In the genomic region with DNA sequence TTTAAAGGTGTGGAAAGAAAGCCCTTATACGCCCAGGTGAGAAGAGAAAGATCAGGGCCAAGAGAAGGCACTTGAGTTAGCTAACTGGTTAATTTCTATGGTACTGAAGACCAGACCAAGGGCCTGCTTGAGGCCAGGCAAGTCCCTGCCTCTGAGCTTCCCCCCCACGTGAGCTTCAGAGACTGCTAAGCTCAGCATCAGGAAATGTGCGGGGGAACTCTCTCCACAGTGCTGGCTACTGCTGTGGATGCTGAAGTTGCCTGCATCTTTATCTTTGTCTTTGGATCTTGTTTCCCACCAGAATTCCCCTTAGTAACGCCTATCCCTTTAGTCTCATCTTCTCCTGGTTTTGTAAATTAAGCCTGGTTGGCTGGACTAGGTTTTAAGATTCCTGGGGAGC, we compare ENCODE assay signal across 14 mouse cellular contexts. TPM values are rescaled to one million over a fixed set of nuclear protein-coding genes. Genes with fewer than 3 reads are reported as not detected.
A peak's percentile ranks its signal among the peaks of the same experiment; 100 is the strongest.
DNase-seq lines count a peak whose midpoint lies in the region; ATAC-seq and TF ChIP-seq lines count a peak whose summit lies in the region.
"Had no signal": no experiment of that assay in that cellular context is flagged by ENCODE, and none has a peak within 500 bp of the region (broad histone marks: within the 10 kb centered on the region; RNA-seq: fewer than 3 reads in every experiment).

No protein-coding gene starts in this region.

- H3K27me3 ChIP-seq in heart, embryonic 13.5 days (replicated peaks), result no peaks in the 10 kb centered on the region
- no peaks in the 10 kb centered on the region for H3K27me3 ChIP-seq in embryonic facial prominence, embryonic 10.5 days (replicated peaks; ENCODE audit: low read depth, poor library complexity, severe bottlenecking)
- no peaks in the 10 kb centered on the region for H3K27me3 ChIP-seq in embryonic facial prominence, embryonic 15.5 days
- H3K27me3 ChIP-seq: limb, embryonic 12.5 days had no signal

- no peak overlapping the region for H3K4me3 ChIP-seq in heart, embryonic 13.5 days
- H3K4me3 ChIP-seq in left cerebral cortex, adult 2 months, result no peak overlapping the region
- no peak overlapping the region for H3K4me3 ChIP-seq in embryonic facial prominence, embryonic 10.5 days
- no peak overlapping the region for H3K4me3 ChIP-seq in embryonic facial prominence, embryonic 15.5 days (replicated peaks)
- H3K4me3 ChIP-seq: erythroblast, embryonic 14.5 days; limb, embryonic 12.5 days; myocyte had no signal

- peaks cover 54% of the 10 kb centered on the region for H3K36me3 ChIP-seq in heart, embryonic 13.5 days
- H3K36me3 ChIP-seq in embryonic facial prominence, embryonic 10.5 days (replicated peaks), result peaks cover 88% of the 10 kb centered on the region
- peaks cover 30% of the 10 kb centered on the region for H3K36me3 ChIP-seq in embryonic facial prominence, embryonic 15.5 days

- peak overlapping the region; percentile 60 for H3K9ac ChIP-seq in heart, embryonic 13.5 days
- no peak overlapping the region for H3K9ac ChIP-seq in embryonic facial prominence, embryonic 15.5 days
- H3K9ac ChIP-seq: limb, embryonic 12.5 days; liver, postnatal 0 days had no signal

- DNase-seq in heart, postnatal 10 days, result no peak
- DNase-seq in left cerebral cortex, adult 2 months (ENCODE audit: extremely low spot score in 1 of 2, low spot score in 2 of 2), result no peak
- DNase-seq in left cerebral cortex, adult 18-20 months (ENCODE audit: low spot score in 2 of 2), result no peak
- DNase-seq in embryonic facial prominence, embryonic 10.5 days (ENCODE audit: low spot score), result no peak
- DNase-seq: kidney, adult 2 months; kidney, postnatal 36 days; liver, postnatal 0 days had no signal

- no peak for ATAC-seq in heart, embryonic 13.5 days (ENCODE audit: extremely low read depth, insufficient number of reproducible peaks, low FRiP score, low TSS enrichment)
- ATAC-seq in embryonic facial prominence, embryonic 15.5 days (ENCODE audit: insufficient number of reproducible peaks, low FRiP score, low TSS enrichment, low read depth), result no peak
- ATAC-seq in granulocyte monocyte progenitor cell, adult 5-6 weeks (replicated peaks; ENCODE audit: poor library complexity, severe bottlenecking), result no peak
- ATAC-seq: CD4-positive, CD25-positive, alpha-beta regulatory T cell, adult 4 months; liver, postnatal 0 days had no signal

- H3K27ac ChIP-seq in heart, embryonic 13.5 days (replicated peaks), result peak overlapping the region; percentile 80
- H3K27ac ChIP-seq in left cerebral cortex, adult 2 months, result peak overlapping the region; percentile 95
- peak overlapping the region; percentile 48; the same call in 1 of the 2 replicates for H3K27ac ChIP-seq in embryonic facial prominence, embryonic 10.5 days (replicated peaks)
- peak overlapping the region; percentile 69 for H3K27ac ChIP-seq in embryonic facial prominence, embryonic 15.5 days (replicated peaks)
- H3K27ac ChIP-seq: limb, embryonic 12.5 days had no signal

- peaks cover 22% of the 10 kb centered on the region for H3K4me1 ChIP-seq in heart, embryonic 13.5 days
- H3K4me1 ChIP-seq in embryonic facial prominence, embryonic 10.5 days, result peaks cover 13% of the 10 kb centered on the region
- peaks cover 13% of the 10 kb centered on the region for H3K4me1 ChIP-seq in embryonic facial prominence, embryonic 15.5 days

- intact Hi-C loops in heart, postnatal 10 days (cut with DNase I), result no loop called here
- intact Hi-C loops in left cerebral cortex, adult 2 months (cut with DNase I), result no loop called here

- 54% methylated on average over 4 of the region's 4 CpGs for WGBS in heart, embryonic 13.5 days
- WGBS in embryonic facial prominence, embryonic 10.5 days, result 62% methylated on average over 4 of the region's 4 CpGs
- WGBS in embryonic facial prominence, embryonic 15.5 days, result 46% methylated on average over 4 of the region's 4 CpGs

- TF ChIP-seq CTCF in left cerebral cortex, adult 2 months (IDR thresholded peaks at IDR 0.05), result no peak

- no peak overlapping the region for H3K4me2 ChIP-seq in heart, embryonic 13.5 days
- no peak overlapping the region for H3K4me2 ChIP-seq in embryonic facial prominence, embryonic 15.5 days (replicated peaks)
- H3K4me2 ChIP-seq: limb, embryonic 12.5 days had no signal

- H3K9me3 ChIP-seq in heart, embryonic 13.5 days, result no peaks in the 10 kb centered on the region
- no peaks in the 10 kb centered on the region for H3K9me3 ChIP-seq in embryonic facial prominence, embryonic 10.5 days
- H3K9me3 ChIP-seq in embryonic facial prominence, embryonic 15.5 days (replicated peaks), result no peaks in the 10 kb centered on the region
- H3K9me3 ChIP-seq: limb, embryonic 12.5 days had no signal

RNA-seq across cellular contexts. Expression of gene Wipf2, which starts 8.0 kb away (rescaled TPM):
- 2.3 and 2.6 TPM in 2 replicates for polyA plus RNA-seq in heart, embryonic 13.5 days (2015; fragmentation: Nextera tagmentation; extraction: Ambion mirVana)
- total RNA-seq in heart, postnatal 10 days (2021), result 10 to 100 TPM; 12.4 to 13.0 TPM
- total RNA-seq in left cerebral cortex, adult 2 months (2021), result 10 to 100 TPM; 72.7 to 73.9 TPM
- 10 to 100 TPM; 73.3 to 75.5 TPM for total RNA-seq in left cerebral cortex, adult 18-20 months (2021)
- polyA plus RNA-seq in embryonic facial prominence, embryonic 10.5 days (2016; fragmentation: Nextera tagmentation; extraction: Ambion mirVana), result 5.0 and 5.4 TPM in 2 replicates
- polyA plus RNA-seq in embryonic facial prominence, embryonic 15.5 days (2015; fragmentation: Nextera tagmentation; extraction: Ambion mirVana), result 4.8 and 5.3 TPM in 2 replicates
- total RNA-seq in granulocyte monocyte progenitor cell, adult 5-6 weeks (2014; fragmentation: Nextera tagmentation), result 8.6 and 11.4 TPM in 2 replicates
- total RNA-seq in granulocyte monocyte progenitor cell, adult 5-6 weeks (2017), result 2.7 and 2.8 TPM in 2 replicates

RNA-seq across cellular contexts. Expression of gene Rapgefl1, which starts 34.8 kb away (rescaled TPM):
- polyA plus RNA-seq in heart, embryonic 13.5 days (2015; fragmentation: Nextera tagmentation; extraction: Ambion mirVana), result 0.64 and 0.98 TPM in 2 replicates
- total RNA-seq in heart, postnatal 10 days (2021), result under 1 TPM; 0.79 to 0.87 TPM
- 100 to 1,000 TPM; 144 to 153 TPM for total RNA-seq in left cerebral cortex, adult 2 months (2021)
- total RNA-seq in left cerebral cortex, adult 18-20 months (2021), result 100 to 1,000 TPM; 133 to 139 TPM
- 1.4 and 1.8 TPM in 2 replicates for polyA plus RNA-seq in embryonic facial prominence, embryonic 10.5 days (2016; fragmentation: Nextera tagmentation; extraction: Ambion mirVana)
- polyA plus RNA-seq in embryonic facial prominence, embryonic 15.5 days (2015; fragmentation: Nextera tagmentation; extraction: Ambion mirVana), result 13.0 and 13.9 TPM in 2 replicates
- 2.0 TPM in 1 of 2 replicates, not detected in the other for total RNA-seq in granulocyte monocyte progenitor cell, adult 5-6 weeks (2014; fragmentation: Nextera tagmentation)
- 0.30 TPM in 1 of 2 replicates, not detected in the other for total RNA-seq in granulocyte monocyte progenitor cell, adult 5-6 weeks (2017)
- polyA plus RNA-seq: erythroblast, embryonic 14.5 days had no signal

RNA-seq across cellular contexts. Expression of gene Cdc6, which starts 36.2 kb away (rescaled TPM):
- 21.1 and 22.9 TPM in 2 replicates for polyA plus RNA-seq in heart, embryonic 13.5 days (2015; fragmentation: Nextera tagmentation; extraction: Ambion mirVana)
- total RNA-seq in heart, postnatal 10 days (2021), result 1 to 10 TPM; 3.3 to 3.6 TPM
- total RNA-seq in left cerebral cortex, adult 2 months (2021), result under 1 TPM; 0.35 to 0.36 TPM
- under 1 TPM; 0.33 to 0.45 TPM for total RNA-seq in left cerebral cortex, adult 18-20 months (2021)
- 65.1 and 69.1 TPM in 2 replicates for polyA plus RNA-seq in embryonic facial prominence, embryonic 10.5 days (2016; fragmentation: Nextera tagmentation; extraction: Ambion mirVana)
- polyA plus RNA-seq in embryonic facial prominence, embryonic 15.5 days (2015; fragmentation: Nextera tagmentation; extraction: Ambion mirVana), result 22.6 and 22.7 TPM in 2 replicates
- total RNA-seq in granulocyte monocyte progenitor cell, adult 5-6 weeks (2014; fragmentation: Nextera tagmentation), result 47.8 and 58.8 TPM in 2 replicates
- 30.3 and 43.5 TPM in 2 replicates for total RNA-seq in granulocyte monocyte progenitor cell, adult 5-6 weeks (2017)

RNA-seq across cellular contexts. Expression of gene Rara, which starts 56.2 kb away (rescaled TPM):
- polyA plus RNA-seq in heart, embryonic 13.5 days (2015; fragmentation: Nextera tagmentation; extraction: Ambion mirVana), result 27.9 and 28.3 TPM in 2 replicates
- 10 to 100 TPM; 31.9 to 33.0 TPM for total RNA-seq in heart, postnatal 10 days (2021)
- 10 to 100 TPM; 14.0 to 18.7 TPM for total RNA-seq in left cerebral cortex, adult 2 months (2021)
- 10 to 100 TPM; 14.4 to 14.9 TPM for total RNA-seq in left cerebral cortex, adult 18-20 months (2021)
- 34.0 and 35.6 TPM in 2 replicates for polyA plus RNA-seq in embryonic facial prominence, embryonic 10.5 days (2016; fragmentation: Nextera tagmentation; extraction: Ambion mirVana)
- 50.0 and 53.5 TPM in 2 replicates for polyA plus RNA-seq in embryonic facial prominence, embryonic 15.5 days (2015; fragmentation: Nextera tagmentation; extraction: Ambion mirVana)
- total RNA-seq in granulocyte monocyte progenitor cell, adult 5-6 weeks (2014; fragmentation: Nextera tagmentation), result 3.8 and 8.8 TPM in 2 replicates
- total RNA-seq in granulocyte monocyte progenitor cell, adult 5-6 weeks (2017), result 1.9 and 3.1 TPM in 2 replicates

Comparison
In these comparisons a context has a peak if more than half of its experiments do, and no peak if none do; other contexts are left out.
1. RNA of gene Wipf2, which starts 8.0 kb away (total RNA-seq): 73.3 to 75.5 TPM in left cerebral cortex, adult 18-20 months and 72.7 to 73.9 TPM in left cerebral cortex, adult 2 months; 12.4 to 13.0 TPM in heart, postnatal 10 days and 2.7 to 11.4 TPM in granulocyte monocyte progenitor cell, adult 5-6 weeks; every median in the first group is over 4 times any median in the second.
2. RNA of gene Rapgefl1, which starts 34.8 kb away (total RNA-seq): 144 to 153 TPM in left cerebral cortex, adult 2 months and 133 to 139 TPM in left cerebral cortex, adult 18-20 months; 0.79 to 0.87 TPM in heart, postnatal 10 days and 0.30 to 2.0 TPM in granulocyte monocyte progenitor cell, adult 5-6 weeks; every median in the first group is over 10 times any median in the second.
3. RNA of gene Cdc6, which starts 36.2 kb away (total RNA-seq): 30.3 to 58.8 TPM in granulocyte monocyte progenitor cell, adult 5-6 weeks; 3.3 to 3.6 TPM in heart, postnatal 10 days, 0.33 to 0.45 TPM in left cerebral cortex, adult 18-20 months and 0.35 to 0.36 TPM in left cerebral cortex, adult 2 months; every median in the first group is over 4 times any median in the second.
4. Peak in every context shown above with its lines, with median percentiles within 50 percentile points of each other: H3K27ac ChIP-seq.